ENCODE assay signal across 9 mouse cellular contexts in genomic region chr4:44084602-44085325, GRCm38 (mm10). TPM values are rescaled to one million over a fixed set of nuclear protein-coding genes. Genes with fewer than 3 reads are reported as not detected.
DNase-seq lines count a peak whose midpoint lies in the region; ATAC-seq and TF ChIP-seq lines count a peak whose summit lies in the region.
"Had no signal": no experiment of that assay in that cellular context is flagged by ENCODE, and none has a peak within 500 bp of the region (broad histone marks: within the 10 kb centered on the region; RNA-seq: fewer than 3 reads in every experiment).

No protein-coding gene starts in this region.

- no peak for DNase-seq in hindbrain, postnatal 0 days (ENCODE audit: low spot score)
- DNase-seq in lung, postnatal 36 days = no peak
- no peak for DNase-seq in intestine, embryonic 14.5 days (ENCODE audit: low spot score)
- no peak for DNase-seq in embryo, embryonic 10 days (ENCODE audit: low spot score)
- DNase-seq: gastrocnemius, postnatal 14 days had no signal

- H3K4me1 ChIP-seq in hindbrain, postnatal 0 days (ENCODE audit: insufficient read depth, low read length) = no peaks in the 10 kb centered on the region
- 0 out of 2 replicates have a peak, but pooled peaks cover 10% of the 10 kb centered on the region for H3K4me1 ChIP-seq in hindbrain, embryonic 13.5 days (replicated peaks)
- peaks cover 11% of the 10 kb centered on the region for H3K4me1 ChIP-seq in lung, embryonic 16.5 days (replicated peaks; ENCODE audit: control insufficient read depth, insufficient read depth, low read length)
- no peaks in the 10 kb centered on the region for H3K4me1 ChIP-seq in intestine, embryonic 14.5 days (replicated peaks; ENCODE audit: control insufficient read depth, insufficient read depth, low read length)
- no peaks in the 10 kb centered on the region for H3K4me1 ChIP-seq in small intestine, adult 2 months (ENCODE audit: control insufficient read depth, insufficient read depth, insufficient read length, low read length)
- H3K4me1 ChIP-seq: midbrain, embryonic 12.5 days had no signal

- peak; percentile 28 for TF ChIP-seq CTCF in hindbrain, postnatal 0 days (IDR thresholded peaks at IDR 0.05; ENCODE audit: low read depth)
- peak; percentile 51; the same call in 1 of the 2 replicates for TF ChIP-seq CTCF in small intestine, adult 2 months (IDR thresholded peaks at IDR 0.05; ENCODE audit: extremely low read depth, insufficient read length, insufficient replicate concordance, low read depth, low read length)

- H3K36me3 ChIP-seq in hindbrain, postnatal 0 days (ENCODE audit: insufficient read depth, low read length) = no peaks in the 10 kb centered on the region
- no peaks in the 10 kb centered on the region for H3K36me3 ChIP-seq in hindbrain, embryonic 13.5 days
- no peaks in the 10 kb centered on the region for H3K36me3 ChIP-seq in lung, embryonic 16.5 days (ENCODE audit: control insufficient read depth, insufficient read depth, low read length)
- no peaks in the 10 kb centered on the region for H3K36me3 ChIP-seq in intestine, embryonic 14.5 days (ENCODE audit: control insufficient read depth, insufficient read depth, low read length)
- H3K36me3 ChIP-seq in small intestine, adult 2 months (ENCODE audit: control insufficient read depth, insufficient read depth, low read length) = no peaks in the 10 kb centered on the region
- H3K36me3 ChIP-seq: midbrain, embryonic 12.5 days had no signal

- H3K9me3 ChIP-seq in hindbrain, postnatal 0 days (ENCODE audit: low read length) = no peaks in the 10 kb centered on the region
- no peaks in the 10 kb centered on the region for H3K9me3 ChIP-seq in hindbrain, embryonic 13.5 days
- H3K9me3 ChIP-seq in lung, embryonic 16.5 days (ENCODE audit: control insufficient read depth, low read length) = no peaks in the 10 kb centered on the region
- H3K9me3 ChIP-seq in intestine, embryonic 14.5 days (ENCODE audit: control insufficient read depth, low read length) = no peaks in the 10 kb centered on the region
- H3K9me3 ChIP-seq: midbrain, embryonic 12.5 days had no signal

- no peaks in the 10 kb centered on the region for H3K27me3 ChIP-seq in hindbrain, postnatal 0 days (ENCODE audit: insufficient read depth, low read length)
- H3K27me3 ChIP-seq in hindbrain, embryonic 13.5 days = no peaks in the 10 kb centered on the region
- no peaks in the 10 kb centered on the region for H3K27me3 ChIP-seq in lung, embryonic 16.5 days (ENCODE audit: control insufficient read depth, insufficient read depth, low read depth, low read length)
- H3K27me3 ChIP-seq in intestine, embryonic 14.5 days (replicated peaks; ENCODE audit: control insufficient read depth, insufficient read depth, low read length) = no peaks in the 10 kb centered on the region
- H3K27me3 ChIP-seq in small intestine, adult 2 months (ENCODE audit: control insufficient read depth, insufficient read depth, low read length) = no peaks in the 10 kb centered on the region
- H3K27me3 ChIP-seq: midbrain, embryonic 12.5 days had no signal

- H3K4me2 ChIP-seq in hindbrain, postnatal 0 days (ENCODE audit: low read depth, low read length) = no peak overlapping the region
- H3K4me2 ChIP-seq in hindbrain, embryonic 13.5 days = no peak overlapping the region
- H3K4me2 ChIP-seq in lung, embryonic 16.5 days (ENCODE audit: low read depth, low read length) = peak overlapping the region; percentile 58
- H3K4me2 ChIP-seq in intestine, embryonic 14.5 days (ENCODE audit: low read length) = peak overlapping the region; percentile 3; the same call in 1 of the 2 replicates
- H3K4me2 ChIP-seq: midbrain, embryonic 12.5 days had no signal

- no peak overlapping the region for H3K27ac ChIP-seq in hindbrain, postnatal 0 days
- no peak overlapping the region for H3K27ac ChIP-seq in hindbrain, embryonic 13.5 days
- peak overlapping the region; percentile 55; the same call in 1 of the 2 replicates for H3K27ac ChIP-seq in lung, embryonic 16.5 days (ENCODE audit: low read length)
- no peak overlapping the region for H3K27ac ChIP-seq in intestine, embryonic 14.5 days (ENCODE audit: low read depth)
- peak overlapping the region; percentile 18 for H3K27ac ChIP-seq in small intestine, adult 2 months (ENCODE audit: insufficient read depth, low read depth, low read length)
- H3K27ac ChIP-seq: midbrain, embryonic 12.5 days had no signal

- H3K9ac ChIP-seq in hindbrain, postnatal 0 days (replicated peaks; ENCODE audit: low read length) = no peak overlapping the region
- no peak overlapping the region for H3K9ac ChIP-seq in hindbrain, embryonic 13.5 days
- peak overlapping the region; percentile 57 for H3K9ac ChIP-seq in lung, embryonic 16.5 days (ENCODE audit: low read length)
- H3K9ac ChIP-seq in intestine, embryonic 14.5 days (ENCODE audit: low read length) = no peak overlapping the region
- H3K9ac ChIP-seq: midbrain, embryonic 12.5 days had no signal

- ATAC-seq in hindbrain, postnatal 0 days = no peak
- ATAC-seq in hindbrain, embryonic 13.5 days (ENCODE audit: low FRiP score) = no peak
- no peak for ATAC-seq in lung, embryonic 16.5 days (ENCODE audit: low read depth)
- ATAC-seq in intestine, embryonic 14.5 days (replicated peaks; ENCODE audit: low FRiP score, low TSS enrichment, low read depth) = no peak

- H3K4me3 ChIP-seq in hindbrain, postnatal 0 days (ENCODE audit: low read length) = no peak overlapping the region
- no peak overlapping the region for H3K4me3 ChIP-seq in hindbrain, embryonic 13.5 days
- peak overlapping the region; percentile 40 for H3K4me3 ChIP-seq in lung, embryonic 16.5 days (ENCODE audit: low read length)
- H3K4me3 ChIP-seq in intestine, embryonic 14.5 days (ENCODE audit: low read depth, low read length) = no peak overlapping the region
- H3K4me3 ChIP-seq in small intestine, adult 2 months (ENCODE audit: low read depth, low read length) = peak overlapping the region; percentile 4; the same call in 1 of the 2 replicates
- H3K4me3 ChIP-seq: midbrain, embryonic 12.5 days had no signal

- TF ChIP-seq POLR2A in small intestine, adult 2 months (IDR thresholded peaks at IDR 0.05; ENCODE audit: low read depth, low read length) = no peak

- WGBS in hindbrain, postnatal 0 days = 87% methylated on average over 13 of the region's 13 CpGs
- WGBS in hindbrain, embryonic 13.5 days = 87% methylated on average over 13 of the region's 13 CpGs
- 67% methylated on average over 13 of the region's 13 CpGs for WGBS in lung, embryonic 16.5 days
- 80% methylated on average over 13 of the region's 13 CpGs for WGBS in intestine, embryonic 14.5 days
- WGBS in small intestine, adult 2 months = 48% methylated on average over 13 of the region's 13 CpGs

RNA-seq across cellular contexts. Expression of gene Gne, which starts 0.8 kb away (rescaled TPM):
- 41.9 and 44.5 TPM in 2 replicates for total RNA-seq in hindbrain, postnatal 0 days (2014; rRNA removed)
- polyA plus RNA-seq in hindbrain, postnatal 0 days (2015; fragmentation: Nextera tagmentation; extraction: Ambion mirVana) = 24.7 and 26.1 TPM in 2 replicates
- 23.6 and 24.1 TPM in 2 replicates for polyA plus RNA-seq in hindbrain, embryonic 13.5 days (2015; fragmentation: Nextera tagmentation; extraction: Ambion mirVana)
- polyA plus RNA-seq in lung, embryonic 16.5 days (2015; fragmentation: Nextera tagmentation; extraction: Ambion mirVana) = 47.9 TPM in 2 replicates
- 41.5 and 42.3 TPM in 2 replicates for polyA plus RNA-seq in intestine, embryonic 14.5 days (2014; fragmentation: Nextera tagmentation; extraction: Ambion mirVana)
- polyA plus RNA-seq in small intestine, adult 2 months (2012; rRNA removed) = 26.9 and 40.6 TPM in 2 replicates

Comparison
In these comparisons a context has a peak if more than half of its experiments do, and no peak if none do; other contexts are left out.
1. H3K27ac ChIP-seq: peak in lung, embryonic 16.5 days (single experiment) and small intestine, adult 2 months (single experiment); none in hindbrain, postnatal 0 days (single experiment), hindbrain, embryonic 13.5 days (single experiment) and intestine, embryonic 14.5 days (single experiment).
2. H3K4me2 ChIP-seq: peak in lung, embryonic 16.5 days (single experiment) and intestine, embryonic 14.5 days (single experiment); none in hindbrain, postnatal 0 days (single experiment) and hindbrain, embryonic 13.5 days (single experiment).
3. H3K4me3 ChIP-seq: peak in lung, embryonic 16.5 days (single experiment) and small intestine, adult 2 months (single experiment); none in hindbrain, postnatal 0 days (single experiment), hindbrain, embryonic 13.5 days (single experiment) and intestine, embryonic 14.5 days (single experiment).